Mouse (Mus musculus) urinary bladder, postnatal 14 days (tissue): Measurements from ENCODE around the gene 2010003K11Rik.
"Not testable (repeated sequence)": the region's sequence is repeated elsewhere in the genome, so short reads cannot be mapped to it uniquely, and the experiment has no call there.

Experiments
- DNase-seq: peaks from one replicate; pipeline ENCODE4 v3.0.0; 2021; ENCODE audit warnings: low spot score

2010003K11Rik gene

GRCm38 (mm10) chr19:4461981-4462380 is 36.4 kb downstream of the 2010003K11Rik start:
- DNase-seq, result no peak

- DNase-seq, result peak; percentile 58
These were observed 42.2 kb downstream of the 2010003K11Rik start for GRCm38 (mm10) chr19:4456227-4456626.

DNA sequence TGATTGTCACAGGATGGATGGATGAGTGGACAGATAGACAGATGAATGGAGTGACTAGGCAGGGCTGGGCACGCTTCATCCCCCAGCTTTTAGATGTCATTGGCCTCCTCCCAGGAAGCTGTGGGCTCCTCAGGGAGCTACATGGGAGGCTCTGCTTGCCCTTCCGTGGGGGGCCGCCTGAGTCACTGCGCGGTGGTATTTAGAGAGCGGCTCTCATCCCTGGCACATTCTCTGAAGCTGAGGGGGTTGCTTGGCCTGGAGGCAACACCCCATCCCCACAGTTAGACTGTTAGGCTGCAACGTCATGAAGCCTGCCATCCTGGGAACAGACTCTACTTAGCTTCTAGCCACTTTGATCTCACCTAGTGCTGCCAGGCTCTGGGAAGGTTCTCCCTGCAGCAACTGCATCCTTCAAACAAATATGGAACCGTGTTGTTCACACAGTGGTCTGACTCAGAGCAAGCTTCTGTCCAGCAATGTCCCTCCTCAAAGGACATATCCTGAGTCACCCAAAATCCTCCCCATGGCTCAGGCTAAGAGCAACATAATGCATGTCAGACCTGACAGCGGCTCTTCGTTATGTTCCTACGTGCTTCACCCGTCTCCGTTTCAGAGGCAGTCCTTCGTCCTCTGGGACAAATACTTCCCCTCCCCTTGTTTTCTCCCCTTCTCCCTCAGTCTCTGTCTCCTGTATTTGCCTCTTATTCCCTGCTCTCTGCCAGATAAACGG is 43.1 kb downstream of the 2010003K11Rik start:
- no peak for DNase-seq

DNA sequence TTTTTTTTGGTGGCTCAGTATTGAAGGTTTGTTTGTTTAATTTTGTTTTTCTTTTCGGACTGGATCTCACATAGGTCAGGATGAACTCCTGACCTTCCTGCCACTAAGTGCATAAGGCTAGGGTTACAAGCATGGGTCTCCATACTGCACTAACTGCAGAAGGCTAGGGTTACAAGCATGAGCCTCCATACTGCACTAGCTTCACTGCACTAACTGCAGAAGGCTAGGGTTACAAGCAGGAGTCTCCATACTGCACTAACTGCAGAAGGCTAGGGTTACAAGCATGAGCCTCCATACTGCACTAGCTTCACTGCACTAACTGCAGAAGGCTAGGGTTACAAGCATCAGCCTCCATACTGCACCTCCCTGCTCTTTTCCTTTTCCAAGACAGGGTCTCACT is 44.3 kb downstream of the 2010003K11Rik start:
- DNase-seq, result not testable (repeated sequence)

GRCm38 (mm10) chr19:4452525-4452924 is 45.9 kb downstream of the 2010003K11Rik start:
- DNase-seq, result no peak

GRCm38 (mm10) chr19:4451965-4452364 is 46.4 kb downstream of the 2010003K11Rik start:
- no peak for DNase-seq

DNA sequence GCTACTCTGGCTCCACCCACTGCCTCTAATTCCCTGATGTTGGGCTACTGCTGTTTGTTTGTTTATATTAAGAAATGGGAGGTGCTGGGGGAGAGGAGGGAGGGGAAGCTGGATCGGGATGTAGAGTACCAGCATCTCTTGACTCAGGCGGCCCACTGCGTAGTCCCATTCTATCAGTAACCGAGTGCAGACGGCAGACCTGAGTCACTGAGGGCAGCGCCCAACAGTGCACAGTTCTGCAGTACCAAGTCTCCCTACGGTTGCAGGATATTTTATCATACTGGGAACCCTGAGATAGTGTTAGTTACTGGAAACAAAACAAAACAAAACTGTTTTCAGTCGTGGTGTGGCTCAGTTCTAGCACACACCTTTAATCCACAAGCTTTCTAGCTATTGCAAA is 47.3 kb downstream of the 2010003K11Rik start:
- no peak for DNase-seq

DNA sequence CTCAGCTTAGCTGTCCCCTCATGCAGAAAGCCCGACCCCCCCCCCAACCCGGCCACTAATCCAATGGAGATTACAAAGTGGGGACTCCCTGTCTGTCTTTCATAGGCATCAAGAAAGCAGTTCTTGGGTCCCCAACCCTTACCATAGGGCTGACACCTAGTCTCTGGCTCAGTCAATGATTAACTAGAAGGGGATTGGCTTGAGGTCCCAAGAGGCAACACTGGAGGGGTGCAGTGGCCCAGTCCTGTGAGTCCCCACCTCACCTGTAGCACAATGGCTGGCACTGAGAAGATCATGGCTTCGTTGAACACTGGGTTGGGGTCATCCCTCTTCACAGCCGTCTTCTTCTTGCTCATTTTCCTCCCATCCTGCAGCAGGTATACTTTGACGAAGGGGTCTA is 47.7 kb downstream of the 2010003K11Rik start:
- no peak for DNase-seq

DNA sequence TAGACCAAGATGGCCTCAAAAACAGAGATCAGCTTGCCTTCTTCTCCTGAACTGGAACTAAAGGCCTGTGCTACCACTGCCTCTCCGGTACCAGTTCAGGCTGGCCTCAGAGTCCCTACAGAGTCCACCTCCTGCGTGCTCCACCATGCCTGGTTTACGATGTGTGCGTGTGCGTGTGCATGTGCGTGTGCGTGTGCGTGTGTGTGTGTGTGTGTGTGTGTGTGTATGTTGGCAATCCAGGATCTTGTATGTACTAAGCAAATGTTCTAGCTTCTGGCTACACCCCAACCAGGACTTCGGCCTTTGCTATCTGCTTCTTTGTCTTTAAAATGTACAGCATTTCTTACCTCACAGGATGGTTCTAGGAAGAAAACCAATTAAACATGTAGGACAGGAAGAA is 49.2 kb downstream of the 2010003K11Rik start:
- no peak for DNase-seq

DNA sequence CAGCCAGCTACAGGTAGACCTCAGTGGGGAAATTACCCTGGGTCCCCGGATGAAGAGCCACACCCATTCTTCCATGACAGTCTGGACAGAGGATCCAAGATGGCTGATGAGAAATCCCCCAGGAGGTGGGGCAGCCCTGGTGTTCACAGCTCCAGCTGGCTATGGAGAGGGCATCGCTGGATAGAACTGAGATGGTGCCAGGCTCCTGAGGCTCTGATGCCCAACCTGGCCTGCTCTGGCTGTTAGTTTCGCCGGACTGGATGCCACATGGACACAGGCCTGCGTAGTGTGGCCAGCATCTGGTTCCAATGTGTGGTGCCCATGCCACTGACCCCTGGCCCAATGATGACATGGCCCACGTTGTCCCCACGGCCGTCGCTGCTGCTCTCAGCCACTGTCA is 50.9 kb downstream of the 2010003K11Rik start:
- DNase-seq, result no peak
